Mouse (Mus musculus) spleen, adult 2 months (tissue): ENCODE measurements around the gene Fgfr1op.
"Not testable (repeated sequence)": the region's sequence is repeated elsewhere in the genome, so short reads cannot be mapped to it uniquely, and the experiment has no call there.

Experiments used
- CTCF ChIP-seq: fragments of 200-500 bp; IDR thresholded peaks from 2 replicates; pipeline ENCODE4 v1.5.1; 2011; ENCODE audit warnings: mild to moderate bottlenecking, inconsistent platforms; ENCODE audit not compliant: insufficient read depth, insufficient read length, insufficient replicate concordance; ENCODE audit errors: extremely low read depth
- POLR2A ChIP-seq: fragments of 200-500 bp; IDR thresholded peaks from 2 replicates; pipeline ENCODE4 v1.6.1; 2011; ENCODE audit warnings: low read depth, low read length, inconsistent platforms

- TF ChIP-seq CTCF, POLR2A: not testable (repeated sequence)
Measured at GRCm38 (mm10) chr17:8165977-8166376, 676 bp downstream of the Fgfr1op start.
